In genomic region chr14:23995831-23996230, GRCm38 (mm10) we compare ENCODE assay signal across 24 mouse cellular contexts. TPM values are rescaled to one million over a fixed set of nuclear protein-coding genes. Genes with fewer than 3 reads are reported as not detected.
DNase-seq lines count a peak whose midpoint lies in the region.
"Had no signal": no experiment of that assay in that cellular context is flagged by ENCODE, and none has a peak within 500 bp of the region (broad histone marks: within the 10 kb centered on the region; RNA-seq: fewer than 3 reads in every experiment).

No protein-coding gene starts in this region.

- DNase-seq in adrenal gland, adult 2 months = peak; percentile 60
- DNase-seq in adrenal gland, postnatal 4 days (ENCODE audit: low spot score in 2 of 2) = no peak
- DNase-seq in 3T3-L1 (ENCODE audit: low read depth, low spot score) = peak; percentile 2
- DNase-seq in adrenal gland, postnatal 14 days = peak; percentile 42
- DNase-seq in urinary bladder, postnatal 4 days (ENCODE audit: low spot score in 2 of 2) = no peak
- no peak for DNase-seq in ovary, postnatal 36 days (ENCODE audit: low spot score)
- DNase-seq: cerebellum, adult 11-12 months; cerebellum, adult 8-10 months; cerebellum, postnatal 10 days; cerebellum, postnatal 36 days; forebrain, postnatal 0 days; gastrocnemius, postnatal 10 days; gastrocnemius, postnatal 36 days; heart, adult 2 months; heart, postnatal 14 days; heart, postnatal 4 days; kidney, adult 18-20 months; kidney, adult 9 months had no signal

RNA-seq across cellular contexts. Expression of gene Kcnma1, which starts 18.5 kb away (rescaled TPM):
- 10 to 100 TPM; 48.9 to 77.4 TPM for total RNA-seq in adrenal gland, adult 2 months (2021)
- 24.0 and 27.6 TPM in 2 replicates for polyA plus RNA-seq in adrenal gland, adult 2 months (2012; rRNA removed)
- total RNA-seq in adrenal gland, postnatal 4 days (2021) = 10 to 100 TPM; 54.2 to 57.4 TPM
- 43.9 and 45.2 TPM in 2 replicates for total RNA-seq in adrenal gland, postnatal 14 days (2021)
- total RNA-seq: granulocyte monocyte progenitor cell, adult 5-6 weeks; MEL had no signal
- polyA plus RNA-seq: activated CD4-positive, CD25-positive, alpha-beta regulatory T cell, adult 4 months; C2C12; CD4-positive, CD25-positive, alpha-beta regulatory T cell, adult 4 months; inflammation-experienced regulatory T-cells, adult 6 months had no signal

Comparison
In these comparisons a context has a peak if more than half of its experiments do, and no peak if none do; other contexts are left out.
1. DNase-seq: peak in adrenal gland, adult 2 months (single experiment), 3T3-L1 (single experiment) and adrenal gland, postnatal 14 days (single experiment); none in adrenal gland, postnatal 4 days (0 of 2), urinary bladder, postnatal 4 days (0 of 2) and ovary, postnatal 36 days (single experiment).